Mouse (Mus musculus) brain, embryonic 14.5 days (tissue): ENCODE results near the gene Cars2.

ENCODE experiments used
- CTCF ChIP-seq: fragments of 200-500 bp; IDR thresholded peaks from 2 replicates; pipeline ENCODE4 v1.5.1; 2012; ENCODE audit warnings: inconsistent platforms, mild to moderate bottlenecking, moderate library complexity, borderline replicate concordance; ENCODE audit not compliant: insufficient read depth, insufficient read length; ENCODE audit errors: extremely low read depth
- POLR2A ChIP-seq: fragments of 200-500 bp; IDR thresholded peaks from 2 replicates; pipeline ENCODE4 v1.6.1; 2012; ENCODE audit warnings: mild to moderate bottlenecking, inconsistent platforms, borderline replicate concordance; ENCODE audit not compliant: poor library complexity, insufficient read depth, insufficient read length, severe bottlenecking; ENCODE audit errors: extremely low read depth

DNA sequence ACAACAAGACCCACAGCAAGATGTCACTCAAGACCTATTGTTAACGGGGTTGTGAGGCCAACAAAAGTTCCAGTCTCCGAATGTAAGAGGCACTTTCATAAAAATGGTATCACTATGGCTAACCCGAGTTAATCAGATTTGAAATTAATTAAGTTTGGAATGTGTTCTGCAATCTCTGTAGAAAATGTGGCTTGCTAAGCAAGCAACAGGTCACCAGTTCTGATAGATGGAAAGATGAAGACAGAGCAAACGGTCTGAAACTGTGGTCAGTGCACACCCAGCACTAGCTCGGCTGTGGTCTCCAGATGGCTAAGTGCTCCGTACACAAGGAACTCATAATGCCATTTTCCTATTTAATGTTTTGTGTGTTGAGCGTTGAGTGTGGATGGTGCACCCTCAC, 79.9 kb downstream of the Cars2 start:
- TF ChIP-seq CTCF (no peak), POLR2A (no peak)
